Mouse (Mus musculus): ENCODE measurements around the gene Tcte2. TPM values are rescaled to one million over a fixed set of nuclear protein-coding genes. Genes with fewer than 3 reads are reported as not detected.
A peak's percentile ranks its signal among the peaks of the same experiment; 100 is the strongest.
"Not testable (repeated sequence)": the region's sequence is repeated elsewhere in the genome, so short reads cannot be mapped to it uniquely, and the experiment has no call there.

Tcte2 gene
- 17.1 and 20.3 TPM in 2 replicates for polyA plus RNA-seq (2014; fragmentation: Nextera tagmentation; extraction: Ambion mirVana)

GRCm38 (mm10) chr17:13761179-13761913 is at the start of gene Tcte2:
TSS of gene Tcte2 (minus strand) at chr17:13761825.
- Histone ChIP-seq H3K4me3 (replicated peaks; ENCODE audit: low read length) (peak within 1 kb of the TSS; percentile 95), H3K27ac (peak within 1 kb of the TSS; percentile 96), H3K9ac (peak within 1 kb of the TSS; percentile 91), H3K9me3 (ENCODE audit: control insufficient read depth, low read length) (no peaks in the 10 kb centered on the region), H3K27me3 (ENCODE audit: control insufficient read depth, insufficient read depth, low read length) (no peaks in the 10 kb centered on the region), H3K4me1 (replicated peaks; ENCODE audit: control insufficient read depth, insufficient read depth, low read length) (peaks cover 38% of the 10 kb centered on the region), H3K4me2 (replicated peaks) (peak within 1 kb of the TSS; percentile 77), H3K36me3 (replicated peaks; ENCODE audit: control insufficient read depth, insufficient read depth) (no peaks in the 10 kb centered on the region)
- WGBS: under 1% methylated on average over 70 of the region's 74 CpGs
- ATAC-seq (ENCODE audit: low FRiP score) (peak; percentile 23), DNase-seq (ENCODE audit: low spot score) (no peak)

- ATAC-seq (ENCODE audit: low FRiP score) (no peak), DNase-seq (ENCODE audit: low spot score) (no peak)
- no peaks in the 10 kb centered on the region for H3K4me1 ChIP-seq (replicated peaks; ENCODE audit: control insufficient read depth, insufficient read depth, low read length)
- peaks cover 59% of the 10 kb centered on the region for H3K36me3 ChIP-seq (replicated peaks; ENCODE audit: control insufficient read depth, insufficient read depth)
- no peak overlapping the region for H3K27ac ChIP-seq
- no peak overlapping the region for H3K4me2 ChIP-seq (replicated peaks)
- H3K9me3 ChIP-seq (ENCODE audit: control insufficient read depth, low read length): no peaks in the 10 kb centered on the region
- H3K9ac ChIP-seq: no peak overlapping the region
- no peaks in the 10 kb centered on the region for H3K27me3 ChIP-seq (ENCODE audit: control insufficient read depth, insufficient read depth, low read length)
- WGBS: 89% methylated on average over 1 of the region's 1 CpGs
- H3K4me3 ChIP-seq (replicated peaks; ENCODE audit: low read length): no peak overlapping the region
These were observed 44.4 kb upstream of the Tcte2 start for GRCm38 (mm10) chr17:13806016-13806415.

- Histone ChIP-seq H3K4me3 (replicated peaks; ENCODE audit: low read length) (no peak overlapping the region), H3K9me3 (ENCODE audit: control insufficient read depth, low read length) (no peaks in the 10 kb centered on the region), H3K4me1 (replicated peaks; ENCODE audit: control insufficient read depth, insufficient read depth, low read length) (no peaks in the 10 kb centered on the region), H3K4me2 (replicated peaks) (no peak overlapping the region), H3K27ac (no peak overlapping the region), H3K27me3 (ENCODE audit: control insufficient read depth, insufficient read depth, low read length) (no peaks in the 10 kb centered on the region), H3K9ac (no peak overlapping the region), H3K36me3 (replicated peaks; ENCODE audit: control insufficient read depth, insufficient read depth) (peaks cover 34% of the 10 kb centered on the region)
- DNase-seq (ENCODE audit: low spot score) (no peak), ATAC-seq (ENCODE audit: low FRiP score) (no peak)
- 83% methylated on average over 2 of the region's 2 CpGs for WGBS
These were observed 41.3 kb upstream of the Tcte2 start for GRCm38 (mm10) chr17:13802836-13803408.

GRCm38 (mm10) chr17:13797691-13798090 is 36.1 kb upstream of the Tcte2 start:
- WGBS: 91% methylated on average over 1 of the region's 1 CpGs
- ATAC-seq (ENCODE audit: low FRiP score): no peak
- H3K36me3 ChIP-seq (replicated peaks; ENCODE audit: control insufficient read depth, insufficient read depth): no peaks in the 10 kb centered on the region
- H3K9ac ChIP-seq: no peak overlapping the region
- no peaks in the 10 kb centered on the region for H3K9me3 ChIP-seq (ENCODE audit: control insufficient read depth, low read length)
- no peak overlapping the region for H3K27ac ChIP-seq
- DNase-seq (ENCODE audit: low spot score): no peak
- no peak overlapping the region for H3K4me3 ChIP-seq (replicated peaks; ENCODE audit: low read length)
- no peak overlapping the region for H3K4me2 ChIP-seq (replicated peaks)
- H3K27me3 ChIP-seq (ENCODE audit: control insufficient read depth, insufficient read depth, low read length): no peaks in the 10 kb centered on the region
- no peaks in the 10 kb centered on the region for H3K4me1 ChIP-seq (replicated peaks; ENCODE audit: control insufficient read depth, insufficient read depth, low read length)

- WGBS: 98% methylated on average over 2 of the region's 2 CpGs
- H3K27me3 ChIP-seq (ENCODE audit: control insufficient read depth, insufficient read depth, low read length); H3K36me3 ChIP-seq (replicated peaks; ENCODE audit: control insufficient read depth, insufficient read depth); H3K9ac ChIP-seq; ATAC-seq (ENCODE audit: low FRiP score); H3K4me2 ChIP-seq (replicated peaks); H3K4me1 ChIP-seq (replicated peaks; ENCODE audit: control insufficient read depth, insufficient read depth, low read length); H3K4me3 ChIP-seq (replicated peaks; ENCODE audit: low read length); H3K9me3 ChIP-seq (ENCODE audit: control insufficient read depth, low read length); DNase-seq (ENCODE audit: low spot score); H3K27ac ChIP-seq: not testable (repeated sequence)
These were observed 28.4 kb upstream of the Tcte2 start for GRCm38 (mm10) chr17:13790033-13790432.

- H3K4me2 ChIP-seq (replicated peaks): no peak overlapping the region
- no peak overlapping the region for H3K4me3 ChIP-seq (replicated peaks; ENCODE audit: low read length)
- WGBS: 92% methylated on average over 1 of the region's 1 CpGs
- H3K36me3 ChIP-seq (replicated peaks; ENCODE audit: control insufficient read depth, insufficient read depth): no peaks in the 10 kb centered on the region
- no peak overlapping the region for H3K27ac ChIP-seq
- no peak overlapping the region for H3K9ac ChIP-seq
- H3K9me3 ChIP-seq (ENCODE audit: control insufficient read depth, low read length): no peaks in the 10 kb centered on the region
- no peaks in the 10 kb centered on the region for H3K27me3 ChIP-seq (ENCODE audit: control insufficient read depth, insufficient read depth, low read length)
- no peaks in the 10 kb centered on the region for H3K4me1 ChIP-seq (replicated peaks; ENCODE audit: control insufficient read depth, insufficient read depth, low read length)
- ATAC-seq (ENCODE audit: low FRiP score): no peak
- DNase-seq (ENCODE audit: low spot score): no peak
These were observed 21.8 kb upstream of the Tcte2 start for GRCm38 (mm10) chr17:13783469-13783868.

- no peaks in the 10 kb centered on the region for H3K9me3 ChIP-seq (ENCODE audit: control insufficient read depth, low read length)
- no peak overlapping the region for H3K9ac ChIP-seq
- peak; percentile 24; the same call in 1 of the 2 replicates for ATAC-seq (ENCODE audit: low FRiP score)
- H3K4me1 ChIP-seq (replicated peaks; ENCODE audit: control insufficient read depth, insufficient read depth, low read length): no peaks in the 10 kb centered on the region
- no peaks in the 10 kb centered on the region for H3K27me3 ChIP-seq (ENCODE audit: control insufficient read depth, insufficient read depth, low read length)
- 88% methylated on average over 5 of the region's 5 CpGs for WGBS
- no peaks in the 10 kb centered on the region for H3K36me3 ChIP-seq (replicated peaks; ENCODE audit: control insufficient read depth, insufficient read depth)
- no peak overlapping the region for H3K4me2 ChIP-seq (replicated peaks)
- H3K27ac ChIP-seq: no peak overlapping the region
- H3K4me3 ChIP-seq (replicated peaks; ENCODE audit: low read length): no peak overlapping the region
- DNase-seq (ENCODE audit: low spot score): no peak
These were observed 20.3 kb upstream of the Tcte2 start for GRCm38 (mm10) chr17:13781948-13782347.

GRCm38 (mm10) chr17:13778865-13779264 is 17.2 kb upstream of the Tcte2 start:
- H3K4me3 ChIP-seq (replicated peaks; ENCODE audit: low read length): no peak overlapping the region
- no peak overlapping the region for H3K9ac ChIP-seq
- H3K27me3 ChIP-seq (ENCODE audit: control insufficient read depth, insufficient read depth, low read length): no peaks in the 10 kb centered on the region
- ATAC-seq (ENCODE audit: low FRiP score) (no peak), DNase-seq (ENCODE audit: low spot score) (no peak)
- no peaks in the 10 kb centered on the region for H3K36me3 ChIP-seq (replicated peaks; ENCODE audit: control insufficient read depth, insufficient read depth)
- WGBS: 91% methylated on average over 1 of the region's 1 CpGs
- H3K9me3 ChIP-seq (ENCODE audit: control insufficient read depth, low read length): no peaks in the 10 kb centered on the region
- no peaks in the 10 kb centered on the region for H3K4me1 ChIP-seq (replicated peaks; ENCODE audit: control insufficient read depth, insufficient read depth, low read length)
- H3K27ac ChIP-seq: no peak overlapping the region
- no peak overlapping the region for H3K4me2 ChIP-seq (replicated peaks)

- no peak for ATAC-seq (ENCODE audit: low FRiP score)
- Histone ChIP-seq H3K4me1 (replicated peaks; ENCODE audit: control insufficient read depth, insufficient read depth, low read length) (no peaks in the 10 kb centered on the region), H3K4me3 (replicated peaks; ENCODE audit: low read length) (no peak overlapping the region), H3K36me3 (replicated peaks; ENCODE audit: control insufficient read depth, insufficient read depth) (no peaks in the 10 kb centered on the region), H3K9ac (no peak overlapping the region), H3K27me3 (ENCODE audit: control insufficient read depth, insufficient read depth, low read length) (no peaks in the 10 kb centered on the region), H3K4me2 (replicated peaks) (no peak overlapping the region), H3K9me3 (ENCODE audit: control insufficient read depth, low read length) (no peaks in the 10 kb centered on the region), H3K27ac (no peak overlapping the region)
- WGBS: 90% methylated on average over 2 of the region's 2 CpGs
- no peak for DNase-seq (ENCODE audit: low spot score)
These were observed 16.1 kb upstream of the Tcte2 start for GRCm38 (mm10) chr17:13777676-13778075.
